Mouse (Mus musculus) heart, adult 2 months (tissue): Measurements from ENCODE around the gene Sod1. TPM values are rescaled to one million over a fixed set of nuclear protein-coding genes. Genes with fewer than 3 reads are reported as not detected.

Experiments
- DNase-seq, 2 experiments: peaks; one replicate each; pipeline ENCODE4 v3.0.0; 2021
- H3K27ac ChIP-seq: fragments of 200-600 bp; 2 replicates; pipeline ENCODE4 v1.8.1; 2022
- H3K27me3 ChIP-seq: fragments of 200-500 bp; 2 replicates; pipeline ENCODE4 v1.6.1; 2012; ENCODE audit warnings: mild to moderate bottlenecking, low read length, inconsistent platforms, mixed read lengths; ENCODE audit not compliant: control insufficient read depth, insufficient read depth
- H3K36me3 ChIP-seq: fragments of 200-500 bp; 2 replicates; pipeline ENCODE4 v1.6.1; 2012; ENCODE audit warnings: low read length, inconsistent platforms; ENCODE audit not compliant: control insufficient read depth, insufficient read depth
- H3K4me1 ChIP-seq: fragments of 200-500 bp; 2 replicates; pipeline ENCODE4 v1.6.1; 2011; ENCODE audit warnings: low read length; ENCODE audit not compliant: control insufficient read depth, insufficient read depth
- H3K4me3 ChIP-seq: fragments of 200-600 bp; 2 replicates; pipeline ENCODE4 v1.8.1; 2022
- H3K79me2 ChIP-seq: fragments of 200-500 bp; replicated peaks from 2 replicates; pipeline ENCODE4 v1.6.1; 2012; ENCODE audit warnings: mild to moderate bottlenecking, inconsistent platforms, low read length, moderate library complexity, mixed read lengths; ENCODE audit not compliant: control insufficient read depth, insufficient read depth
- H3K9ac ChIP-seq: fragments of 200-500 bp; 2 replicates; pipeline ENCODE4 v1.6.1; 2012; ENCODE audit warnings: low read depth, mild to moderate bottlenecking, control low read depth, inconsistent platforms, low read length, mixed read lengths
- CTCF ChIP-seq: fragments of 200-600 bp; IDR thresholded peaks from 2 replicates; pipeline ENCODE4 v1.8.1; 2022; ENCODE audit warnings: antibody characterized with exemption, mild to moderate bottlenecking, moderate library complexity
- EP300 ChIP-seq: fragments of 200-500 bp; IDR thresholded peaks from 2 replicates; pipeline ENCODE4 v1.6.1; 2011; ENCODE audit warnings: low read depth, low read length, control low read depth; ENCODE audit not compliant: insufficient read depth
- POLR2A ChIP-seq: fragments of 200-500 bp; IDR thresholded peaks from 2 replicates; pipeline ENCODE4 v1.6.1; 2011; ENCODE audit warnings: mild to moderate bottlenecking, low read depth, low read length, control low read depth; ENCODE audit not compliant: insufficient read depth
- WGBS: fragments of 180-500 bp; shearing (Covaris S2); methylation state at CpG from one replicate; pipeline ENCODE4 v1.1.7; 2018; 5-methylcytosine and 5-hydroxymethylcytosine counted together
- intact Hi-C: fragments of 180-260 bp; cut with DNase I; formaldehyde crosslinking; loops from one replicate; pipeline ENCODE4 v1.15.1; 2025
- polyA plus RNA-seq: library from polyadenylated mRNA; depleted of rRNA; stranded (reverse); fragments of >200 nt; gene quantifications from 2 replicates; pipeline ENCODE4 v1.2.3, GENCODE M21; 2012
- total RNA-seq, 2 experiments: library from RNA; stranded (reverse); gene quantifications; 2 replicates each; pipeline ENCODE4 v1.2.3; 2021

Sod1 gene
- total and polyA plus RNA-seq, 3 experiments = 422 to 572 (median 499) TPM

GRCm38 (mm10) chr16:90203226-90203962 is 17.2 kb upstream of the Sod1 start:
- Histone ChIP-seq H3K27ac (no peak overlapping the region), H3K27me3 (no peaks in the 10 kb centered on the region), H3K4me1 (no peaks in the 10 kb centered on the region; the same call in 1 of the 2 replicates), H3K4me3 (no peak overlapping the region), H3K79me2 (no peaks in the 10 kb centered on the region), H3K36me3 (no peaks in the 10 kb centered on the region), H3K9ac (no peak overlapping the region)
- WGBS = 80% methylated on average over 6 of the region's 6 CpGs
- intact Hi-C loops = no loop called here
- DNase-seq = no peak
- TF ChIP-seq CTCF (no peak), EP300 (no peak), POLR2A (no peak)

- Histone ChIP-seq H3K4me3 (no peak overlapping the region), H3K27ac (no peak overlapping the region), H3K27me3 (no peaks in the 10 kb centered on the region), H3K79me2 (no peaks in the 10 kb centered on the region), H3K9ac (no peak overlapping the region), H3K4me1 (no peaks in the 10 kb centered on the region), H3K36me3 (no peaks in the 10 kb centered on the region)
- TF ChIP-seq EP300 = no peak
- TF ChIP-seq POLR2A = no peak
- TF ChIP-seq CTCF = no peak
- WGBS = 94% methylated on average over 2 of the region's 2 CpGs
- intact Hi-C loops = no loop called here
- no peak for DNase-seq
Observed at GRCm38 (mm10) chr16:90204868-90205267, 15.7 kb upstream of the Sod1 start.

GRCm38 (mm10) chr16:90208996-90209395 is 11.6 kb upstream of the Sod1 start:
- Histone ChIP-seq H3K36me3 (no peaks in the 10 kb centered on the region), H3K27ac (no peak overlapping the region), H3K4me3 (no peak overlapping the region), H3K79me2 (no peaks in the 10 kb centered on the region), H3K4me1 (no peaks in the 10 kb centered on the region), H3K27me3 (no peaks in the 10 kb centered on the region), H3K9ac (no peak overlapping the region)
- intact Hi-C loops = no loop called here
- no peak for DNase-seq
- TF ChIP-seq EP300 (no peak), POLR2A (no peak), CTCF (no peak)
- WGBS = 77% methylated on average over 3 of the region's 3 CpGs

- intact Hi-C loops = no loop called here
- TF ChIP-seq CTCF (no peak), POLR2A (no peak), EP300 (no peak)
- no peak overlapping the region for H3K9ac ChIP-seq
- no peaks in the 10 kb centered on the region for H3K27me3 ChIP-seq
- no peaks in the 10 kb centered on the region for H3K4me1 ChIP-seq
- 64% methylated on average over 10 of the region's 10 CpGs for WGBS
- no peaks in the 10 kb centered on the region for H3K36me3 ChIP-seq
- no peak for DNase-seq
- H3K79me2 ChIP-seq = no peaks in the 10 kb centered on the region
- no peak overlapping the region for H3K27ac ChIP-seq
- no peak overlapping the region for H3K4me3 ChIP-seq
Observed at GRCm38 (mm10) chr16:90210717-90211116, 9.8 kb upstream of the Sod1 start.

GRCm38 (mm10) chr16:90211767-90212166 is 8.8 kb upstream of the Sod1 start:
- 70% methylated on average over 8 of the region's 8 CpGs for WGBS
- intact Hi-C loops = no loop called here
- TF ChIP-seq CTCF = no peak

GRCm38 (mm10) chr16:90213477-90214339 is 6.8 kb upstream of the Sod1 start:
- DNase-seq = no peak
- Histone ChIP-seq H3K27ac (no peak overlapping the region), H3K27me3 (no peaks in the 10 kb centered on the region), H3K36me3 (no peaks in the 10 kb centered on the region), H3K4me1 (no peaks in the 10 kb centered on the region), H3K9ac (no peak overlapping the region), H3K4me3 (no peak overlapping the region), H3K79me2 (no peaks in the 10 kb centered on the region)
- intact Hi-C loops = no loop called here
- WGBS = 69% methylated on average over 12 of the region's 12 CpGs
- TF ChIP-seq POLR2A (no peak), CTCF (no peak), EP300 (no peak)

More at GRCm38 (mm10) chr16:90211767-90212166, 8.8 kb upstream of the Sod1 start:
- no peaks in the 10 kb centered on the region for H3K27me3 ChIP-seq
- no peaks in the 10 kb centered on the region for H3K79me2 ChIP-seq
- H3K4me3 ChIP-seq = no peak overlapping the region
- H3K36me3 ChIP-seq = no peaks in the 10 kb centered on the region
- no peak overlapping the region for H3K27ac ChIP-seq
- no peak overlapping the region for H3K9ac ChIP-seq
- DNase-seq = no peak
- no peaks in the 10 kb centered on the region for H3K4me1 ChIP-seq
